Mouse (Mus musculus) hindbrain, embryonic 15.5 days (tissue): ENCODE measurements at regions not wholly inside any gene's neighbourhood (a gene's known extent, or its start where the extent isn't known, plus 50 kb on each side); places are given as distances from the start of the nearest gene placed in this dataset. TPM values are rescaled to one million over a fixed set of nuclear protein-coding genes. Genes with fewer than 3 reads are reported as not detected.

Source experiments
- ATAC-seq: fragments of 200-750 bp; cut with Nextera tagmentation; 2 replicates; pipeline ENCODE4 v1.8.0; 2017; ENCODE audit warnings: low read depth, moderate number of reproducible peaks, moderate TSS enrichment; ENCODE audit not compliant: low FRiP score
- H3K27ac ChIP-seq: fragments of 300-500 bp; sonication (generic); replicated peaks from 2 replicates; pipeline ENCODE4 v1.5.1; 2015; ENCODE audit warnings: mild to moderate bottlenecking, inconsistent platforms
- H3K27me3 ChIP-seq: fragments of 300-500 bp; sonication (generic); 2 replicates; pipeline ENCODE4 v1.6.1; 2015; ENCODE audit warnings: control low read depth, inconsistent platforms
- H3K36me3 ChIP-seq: fragments of 300-500 bp; sonication (generic); 2 replicates; pipeline ENCODE4 v1.6.1; 2015; ENCODE audit warnings: control low read depth, inconsistent platforms
- H3K4me1 ChIP-seq: fragments of 300-500 bp; sonication (generic); replicated peaks from 2 replicates; pipeline ENCODE4 v1.6.1; 2015; ENCODE audit warnings: control low read depth, inconsistent platforms
- H3K4me2 ChIP-seq: fragments of 300-500 bp; sonication (generic); 2 replicates; pipeline ENCODE4 v1.6.1; 2015; ENCODE audit warnings: moderate library complexity, mild to moderate bottlenecking, inconsistent platforms
- H3K4me3 ChIP-seq: fragments of 300-500 bp; sonication (generic); 2 replicates; pipeline ENCODE4 v1.5.1; 2015; ENCODE audit warnings: mild to moderate bottlenecking, inconsistent platforms
- H3K9ac ChIP-seq: fragments of 300-500 bp; sonication (generic); 2 replicates; pipeline ENCODE4 v1.6.1; 2015; ENCODE audit warnings: inconsistent platforms
- H3K9me3 ChIP-seq: fragments of 300-500 bp; sonication (generic); 2 replicates; pipeline ENCODE4 v1.6.1; 2016; ENCODE audit warnings: control low read depth, inconsistent platforms
- WGBS: fragments of 180-500 bp; shearing (Covaris S2); methylation state at CpG from one replicate; pipeline ENCODE4 v1.1.7; 2015; 5-methylcytosine and 5-hydroxymethylcytosine counted together
- microRNA-seq: library from miRNA; unstranded; fragments of <30 nt; microRNA quantifications from one replicate; pipeline ENCODE4, GENCODE M21; 2016

- Histone ChIP-seq H3K9ac (no peak overlapping the region), H3K27me3 (no peaks in the 10 kb centered on the region), H3K36me3 (no peaks in the 10 kb centered on the region), H3K4me2 (no peak overlapping the region), H3K4me3 (no peak overlapping the region), H3K27ac (no peak overlapping the region), H3K9me3 (no peaks in the 10 kb centered on the region), H3K4me1 (no peaks in the 10 kb centered on the region)
- WGBS: 93% methylated on average over 4 of the region's 4 CpGs
- no peak for ATAC-seq
Observed at GRCm38 (mm10) chr1:82168158-82168557, 64.8 kb upstream of the Gm9747 start.

GRCm38 (mm10) chr1:82168949-82169348, 64.0 kb upstream of the Gm9747 start:
- WGBS: 96% methylated on average over 2 of the region's 2 CpGs
- no peak overlapping the region for H3K27ac ChIP-seq
- H3K27me3 ChIP-seq: no peaks in the 10 kb centered on the region
- no peaks in the 10 kb centered on the region for H3K9me3 ChIP-seq
- no peak overlapping the region for H3K4me2 ChIP-seq
- ATAC-seq: no peak
- no peak overlapping the region for H3K4me3 ChIP-seq
- H3K36me3 ChIP-seq: no peaks in the 10 kb centered on the region
- H3K9ac ChIP-seq: no peak overlapping the region
- no peaks in the 10 kb centered on the region for H3K4me1 ChIP-seq

- no peak overlapping the region for H3K4me3 ChIP-seq
- no peaks in the 10 kb centered on the region for H3K4me1 ChIP-seq
- no peak overlapping the region for H3K4me2 ChIP-seq
- H3K9ac ChIP-seq: no peak overlapping the region
- no peaks in the 10 kb centered on the region for H3K9me3 ChIP-seq
- ATAC-seq: no peak
- H3K27me3 ChIP-seq: no peaks in the 10 kb centered on the region
- 83% methylated on average over 1 of the region's 1 CpGs for WGBS
- no peak overlapping the region for H3K27ac ChIP-seq
- H3K36me3 ChIP-seq: no peaks in the 10 kb centered on the region
Observed at GRCm38 (mm10) chr1:82180427-82180826, 52.5 kb upstream of the Gm9747 start.

Small RNAs in the stretch of these regions (microRNA-seq; reads per million reads assigned to microRNA genes)
- not detected for gene Mir6344
